Mouse (Mus musculus) limb, embryonic 15.5 days (tissue): Measurements from ENCODE around the gene Tusc2. TPM values are rescaled to one million over a fixed set of nuclear protein-coding genes. Genes with fewer than 3 reads are reported as not detected.
A peak's percentile ranks its signal among the peaks of the same experiment; 100 is the strongest.
"Not testable (repeated sequence)": the region's sequence is repeated elsewhere in the genome, so short reads cannot be mapped to it uniquely, and the experiment has no call there.

Experiments used
- ATAC-seq: fragments of 200-750 bp; cut with Nextera tagmentation; 2 replicates; pipeline ENCODE4 v1.8.0; 2017; ENCODE audit warnings: low read depth, moderate TSS enrichment; ENCODE audit not compliant: insufficient number of reproducible peaks, low FRiP score, low TSS enrichment
- H3K27ac ChIP-seq: fragments of 300-500 bp; sonication (generic); 2 replicates; pipeline ENCODE4 v1.5.1; 2015; ENCODE audit warnings: moderate library complexity, mild to moderate bottlenecking, inconsistent platforms
- H3K27me3 ChIP-seq: fragments of 300-500 bp; sonication (generic); 2 replicates; pipeline ENCODE4 v1.6.1; 2015; ENCODE audit warnings: inconsistent platforms
- H3K36me3 ChIP-seq: fragments of 300-500 bp; sonication (generic); 2 replicates; pipeline ENCODE4 v1.6.1; 2015; ENCODE audit warnings: inconsistent platforms
- H3K4me1 ChIP-seq: fragments of 300-500 bp; sonication (generic); 2 replicates; pipeline ENCODE4 v1.6.1; 2015; ENCODE audit warnings: inconsistent platforms
- H3K4me2 ChIP-seq: fragments of 300-500 bp; sonication (generic); 2 replicates; pipeline ENCODE4 v1.6.1; 2015; ENCODE audit warnings: mild to moderate bottlenecking, inconsistent platforms
- H3K4me3 ChIP-seq: fragments of 300-500 bp; sonication (generic); 2 replicates; pipeline ENCODE4 v1.5.1; 2015; ENCODE audit warnings: mild to moderate bottlenecking, inconsistent platforms
- H3K9ac ChIP-seq: fragments of 300-500 bp; sonication (generic); 2 replicates; pipeline ENCODE4 v1.6.1; 2015; ENCODE audit warnings: inconsistent platforms
- H3K9me3 ChIP-seq: fragments of 300-500 bp; sonication (generic); 2 replicates; pipeline ENCODE4 v1.6.1; 2016; ENCODE audit warnings: inconsistent platforms
- WGBS: fragments of 180-500 bp; shearing (Covaris S2); methylation state at CpG from one replicate; pipeline ENCODE4 v1.1.7; 2015; 5-methylcytosine and 5-hydroxymethylcytosine counted together
- polyA plus RNA-seq: library from polyadenylated mRNA; unstranded; fragments of >200 nt; fragmentation: Nextera tagmentation; extraction: Ambion mirVana; gene quantifications from 2 replicates; pipeline ENCODE4 v1.2.1, GENCODE M21; 2015

The Tusc2 gene
- polyA plus RNA-seq, 1 experiment from 2014 or later = 37.3 TPM

GRCm38 (mm10) chr9:107571534-107572326, 8.7 kb downstream of the Tusc2 start:
- H3K9me3 ChIP-seq = no peaks in the 10 kb centered on the region
- peaks cover 54% of the 10 kb centered on the region for H3K4me1 ChIP-seq
- H3K27me3 ChIP-seq = no peaks in the 10 kb centered on the region
- no peak for ATAC-seq
- no peak overlapping the region for H3K27ac ChIP-seq
- 92% methylated on average over 22 of the region's 22 CpGs for WGBS
- peaks cover 37% of the 10 kb centered on the region for H3K36me3 ChIP-seq
- H3K4me2 ChIP-seq = peak overlapping the region; percentile 17; the same call in 1 of the 2 replicates
- H3K4me3 ChIP-seq = no peak overlapping the region
- H3K9ac ChIP-seq = no peak overlapping the region

- peaks cover 54% of the 10 kb centered on the region for H3K4me1 ChIP-seq
- H3K4me3 ChIP-seq = no peak overlapping the region
- no peak for ATAC-seq
- H3K27me3 ChIP-seq = no peaks in the 10 kb centered on the region
- H3K9me3 ChIP-seq = no peaks in the 10 kb centered on the region
- no peak overlapping the region for H3K4me2 ChIP-seq
- H3K27ac ChIP-seq = no peak overlapping the region
- H3K36me3 ChIP-seq = peaks cover 37% of the 10 kb centered on the region
- no peak overlapping the region for H3K9ac ChIP-seq
- WGBS = 93% methylated on average over 2 of the region's 2 CpGs
These were observed 9.2 kb downstream of the Tusc2 start for GRCm38 (mm10) chr9:107572327-107572662.

GRCm38 (mm10) chr9:107573774-107574173, 10.7 kb downstream of the Tusc2 start:
- ATAC-seq, H3K27ac ChIP-seq, H3K9ac ChIP-seq, H3K4me3 ChIP-seq, H3K4me2 ChIP-seq, H3K27me3 ChIP-seq, H3K9me3 ChIP-seq: not testable (repeated sequence)
- H3K4me1 ChIP-seq = peaks cover 51% of the 10 kb centered on the region
- 86% methylated on average over 6 of the region's 6 CpGs for WGBS
- peaks cover 37% of the 10 kb centered on the region for H3K36me3 ChIP-seq

- WGBS = 70% methylated on average over 14 of the region's 14 CpGs
- no peaks in the 10 kb centered on the region for H3K9me3 ChIP-seq
- 0 out of 2 replicates have a peak overlapping the region, but pooled peaks have one; percentile 57 for H3K4me2 ChIP-seq
- H3K27ac ChIP-seq = peak overlapping the region; percentile 87
- no peak overlapping the region for H3K9ac ChIP-seq
- H3K4me3 ChIP-seq = 0 out of 2 replicates have a peak overlapping the region, but pooled peaks have one; percentile 43
- H3K4me1 ChIP-seq = peaks cover 54% of the 10 kb centered on the region
- H3K27me3 ChIP-seq = no peaks in the 10 kb centered on the region
- H3K36me3 ChIP-seq = peaks cover 39% of the 10 kb centered on the region
- ATAC-seq = no peak
These were observed 12.7 kb downstream of the Tusc2 start for GRCm38 (mm10) chr9:107575579-107576356.

GRCm38 (mm10) chr9:107576357-107577107, 13.5 kb downstream of the Tusc2 start, which contains the start of gene Hyal1:
Gene Hyal1 (plus strand): TSS chr9:107576927.
- 17% methylated on average over 16 of the region's 16 CpGs for WGBS
- Histone ChIP-seq H3K36me3 (peaks cover 32% of the 10 kb centered on the region), H3K4me3 (peak within 1 kb of the TSS; percentile 43), H3K9me3 (no peaks in the 10 kb centered on the region), H3K27me3 (no peaks in the 10 kb centered on the region), H3K27ac (peak within 1 kb of the TSS; percentile 87), H3K4me1 (peaks cover 50% of the 10 kb centered on the region), H3K9ac (peak within 1 kb of the TSS; percentile 40; the same call in 1 of the 2 replicates), H3K4me2 (peak within 1 kb of the TSS; percentile 57)
- peak; percentile 60; the same call in 1 of the 2 replicates for ATAC-seq

- Histone ChIP-seq H3K4me3 (no peak overlapping the region), H3K9me3 (no peaks in the 10 kb centered on the region), H3K27ac (no peak overlapping the region), H3K4me1 (peaks cover 55% of the 10 kb centered on the region), H3K36me3 (peaks cover 23% of the 10 kb centered on the region), H3K9ac (no peak overlapping the region), H3K4me2 (0 out of 2 replicates have a peak overlapping the region, but pooled peaks have one; percentile 6), H3K27me3 (no peaks in the 10 kb centered on the region)
- WGBS = 93% methylated on average over 10 of the region's 10 CpGs
- no peak for ATAC-seq
These were observed 14.8 kb downstream of the Tusc2 start for GRCm38 (mm10) chr9:107577871-107578270.

GRCm38 (mm10) chr9:107578587-107578986, 15.5 kb downstream of the Tusc2 start, which contains the start of gene Naa80:
Gene Naa80 (plus strand): TSS chr9:107578887.
- H3K36me3 ChIP-seq = peaks cover 22% of the 10 kb centered on the region
- no peak within 1 kb of the TSS for H3K4me3 ChIP-seq
- H3K4me2 ChIP-seq = peak within 1 kb of the TSS; percentile 70; the same call in 1 of the 2 replicates
- ATAC-seq = no peak
- peak within 1 kb of the TSS; percentile 96 for H3K27ac ChIP-seq
- 78% methylated on average over 3 of the region's 3 CpGs for WGBS
- H3K27me3 ChIP-seq = no peaks in the 10 kb centered on the region
- H3K9ac ChIP-seq = no peak within 1 kb of the TSS
- peaks cover 55% of the 10 kb centered on the region for H3K4me1 ChIP-seq
- no peaks in the 10 kb centered on the region for H3K9me3 ChIP-seq

- H3K9ac ChIP-seq = no peak overlapping the region
- H3K4me1 ChIP-seq = peaks cover 55% of the 10 kb centered on the region
- 91% methylated on average over 14 of the region's 14 CpGs for WGBS
- no peaks in the 10 kb centered on the region for H3K9me3 ChIP-seq
- no peak for ATAC-seq
- no peaks in the 10 kb centered on the region for H3K27me3 ChIP-seq
- H3K27ac ChIP-seq = peak overlapping the region; percentile 96
- no peak overlapping the region for H3K4me3 ChIP-seq
- H3K4me2 ChIP-seq = peak overlapping the region; percentile 70; the same call in 1 of the 2 replicates
- H3K36me3 ChIP-seq = peaks cover 19% of the 10 kb centered on the region
These were observed 16.2 kb downstream of the Tusc2 start for GRCm38 (mm10) chr9:107579023-107579900.

GRCm38 (mm10) chr9:107580501-107581317, 17.7 kb downstream of the Tusc2 start, which contains the start of gene Hyal3:
Gene Hyal3 (plus strand): TSS chr9:107580818.
- peak within 1 kb of the TSS; percentile 47 for H3K9ac ChIP-seq
- peaks cover 13% of the 10 kb centered on the region for H3K36me3 ChIP-seq
- peak within 1 kb of the TSS; percentile 60 for H3K4me3 ChIP-seq
- peaks cover 53% of the 10 kb centered on the region for H3K4me1 ChIP-seq
- ATAC-seq = peak; percentile 73
- no peaks in the 10 kb centered on the region for H3K27me3 ChIP-seq
- H3K9me3 ChIP-seq = no peaks in the 10 kb centered on the region
- peak within 1 kb of the TSS; percentile 96 for H3K27ac ChIP-seq
- H3K4me2 ChIP-seq = peak within 1 kb of the TSS; percentile 70
- under 1% methylated on average over 32 of the region's 32 CpGs for WGBS

GRCm38 (mm10) chr9:107581584-107581983, 18.5 kb downstream of the Tusc2 start:
- Histone ChIP-seq H3K9me3 (no peaks in the 10 kb centered on the region), H3K27ac (peak overlapping the region; percentile 96), H3K27me3 (no peaks in the 10 kb centered on the region), H3K4me3 (peak overlapping the region; percentile 60), H3K4me1 (peaks cover 45% of the 10 kb centered on the region), H3K9ac (peak overlapping the region; percentile 47; the same call in 1 of the 2 replicates), H3K4me2 (peak overlapping the region; percentile 70), H3K36me3 (peaks cover 13% of the 10 kb centered on the region)
- ATAC-seq = no peak
- WGBS = 64% methylated on average over 4 of the region's 4 CpGs
